Mouse (Mus musculus) CH12.LX (cell line): ENCODE data around the gene Bcl9l. TPM values are rescaled to one million over a fixed set of nuclear protein-coding genes. Genes with fewer than 3 reads are reported as not detected.

ENCODE experiments used
- DNase-seq: peaks from one replicate; pipeline ENCODE4 v3.0.0-alpha.2; 2013; ENCODE audit errors: extremely low read depth
- H3K27ac ChIP-seq: 2 replicates; pipeline ENCODE4 v1.5.1; 2012; ENCODE audit warnings: low read depth, mild to moderate bottlenecking, control low read depth, moderate library complexity; ENCODE audit not compliant: insufficient read depth
- H3K27me3 ChIP-seq: replicated peaks from 2 replicates; pipeline ENCODE3; 2012; ENCODE audit warnings: inconsistent platforms
- H3K36me3 ChIP-seq, 2 experiments: replicated peaks in 1 of 2; 2 replicates each; pipeline versions ENCODE3 to v1.6.1; 2012; ENCODE audit warnings: inconsistent platforms in 1 of 2, low read length in 1 of 2, mild to moderate bottlenecking in 1 of 2, mixed read lengths in 1 of 2, moderate library complexity in 1 of 2; ENCODE audit not compliant: control insufficient read depth in 1 of 2, insufficient read depth in 1 of 2
- H3K4me1 ChIP-seq, 2 experiments: 2 replicates each; pipeline ENCODE4 v1.6.1; 2012; ENCODE audit warnings: inconsistent platforms in 1 of 2, moderate library complexity in 1 of 2; ENCODE audit not compliant: insufficient read depth in 2 of 2, control insufficient read depth in 1 of 2
- H3K4me2 ChIP-seq: 2 replicates; pipeline ENCODE4 v1.6.1; 2012; ENCODE audit warnings: low read depth, mild to moderate bottlenecking, control low read depth; ENCODE audit not compliant: poor library complexity, insufficient read depth, severe bottlenecking
- H3K4me3 ChIP-seq, 3 experiments: fragments of 150-350 bp in 1 of 3; sonication (generic) in 1 of 3; replicated peaks in 1 of 3; 2 replicates each; pipeline versions ENCODE3 to v1.5.1; 2011 to 2012; ENCODE audit warnings: low read depth in 2 of 3, low read length in 2 of 3, mild to moderate bottlenecking in 2 of 3, moderate library complexity in 2 of 3, control low read depth in 1 of 3, improper control_type of control experiment in 1 of 3, inconsistent platforms in 1 of 3, mixed read lengths in 1 of 3; ENCODE audit not compliant: poor library complexity in 1 of 3
- H3K79me2 ChIP-seq: replicated peaks from 2 replicates; pipeline ENCODE4 v1.6.1; 2012; ENCODE audit warnings: mild to moderate bottlenecking, moderate library complexity; ENCODE audit not compliant: control insufficient read depth, poor library complexity, insufficient read depth, severe bottlenecking; ENCODE audit errors: extremely low read depth
- H3K9ac ChIP-seq: 2 replicates; pipeline ENCODE4 v1.6.1; 2012; ENCODE audit warnings: low read depth, mild to moderate bottlenecking, control low read depth, moderate library complexity; ENCODE audit not compliant: insufficient read depth
- H3K9me3 ChIP-seq: replicated peaks from 2 replicates; pipeline ENCODE3; 2012; ENCODE audit warnings: low read length, inconsistent platforms, mixed read lengths
- BHLHE40 ChIP-seq: IDR thresholded peaks from 2 replicates; pipeline ENCODE4 v1.6.1; 2011; ENCODE audit warnings: mild to moderate bottlenecking, low read depth, low read length, improper control_type of control experiment
- CHD1 ChIP-seq: IDR thresholded peaks from 2 replicates; pipeline ENCODE4 v1.6.1; 2012; ENCODE audit warnings: low read depth, low read length, improper control_type of control experiment, inconsistent platforms
- CHD2 ChIP-seq: IDR thresholded peaks from 2 replicates; pipeline ENCODE4 v1.6.1; 2011; ENCODE audit warnings: low read length, improper control_type of control experiment
- CTCF ChIP-seq, 2 experiments: IDR thresholded peaks in 1 of 2; conservative IDR thresholded peaks in 1 of 2; 2 replicates each; pipeline ENCODE4 v1.5.1; 2011 to 2012; ENCODE audit warnings: low read depth in 2 of 2, low read length in 2 of 2, improper control_type of control experiment in 1 of 2, inconsistent platforms in 1 of 2, mild to moderate bottlenecking in 1 of 2, moderate library complexity in 1 of 2
- E2F4 ChIP-seq: IDR thresholded peaks from 2 replicates; pipeline ENCODE4 v1.6.1; 2011; ENCODE audit warnings: low read depth, low read length, improper control_type of control experiment; ENCODE audit not compliant: insufficient replicate concordance
- ELF1 ChIP-seq: IDR thresholded peaks from 2 replicates; pipeline ENCODE4 v1.6.1; 2014; ENCODE audit warnings: low read depth, mild to moderate bottlenecking, inconsistent platforms, low read length, improper control_type of control experiment
- EP300 ChIP-seq: IDR thresholded peaks from 2 replicates; pipeline ENCODE4 v1.6.1; 2011; ENCODE audit warnings: low read length, improper control_type of control experiment
- ETS1 ChIP-seq: conservative IDR thresholded peaks from 2 replicates; pipeline ENCODE4 v1.6.1; 2012; ENCODE audit warnings: low read depth, mild to moderate bottlenecking, inconsistent platforms, low read length, improper control_type of control experiment, moderate library complexity
- GABPA ChIP-seq: IDR thresholded peaks from 2 replicates; pipeline ENCODE4 v1.6.1; 2012; ENCODE audit warnings: low read depth, low read length, improper control_type of control experiment, inconsistent platforms; ENCODE audit not compliant: insufficient replicate concordance
- HCFC1 ChIP-seq: IDR thresholded peaks from 2 replicates; pipeline ENCODE4 v1.6.1; 2012; ENCODE audit warnings: low read depth, mild to moderate bottlenecking, inconsistent platforms, low read length, improper control_type of control experiment
- IRF4 ChIP-seq: IDR thresholded peaks from 2 replicates; pipeline ENCODE4 v1.6.1; 2014; ENCODE audit warnings: low read depth, mild to moderate bottlenecking, inconsistent platforms, low read length, improper control_type of control experiment
- JUN ChIP-seq: IDR thresholded peaks from 2 replicates; pipeline ENCODE4 v1.6.1; 2011; ENCODE audit warnings: low read depth, mild to moderate bottlenecking, low read length, improper control_type of control experiment, moderate library complexity; ENCODE audit not compliant: insufficient read depth
- JUND ChIP-seq: conservative IDR thresholded peaks from 2 replicates; pipeline ENCODE4 v1.6.1; 2011; ENCODE audit warnings: low read depth, low read length, improper control_type of control experiment
- MAFK ChIP-seq: IDR thresholded peaks from 2 replicates; pipeline ENCODE4 v1.6.1; 2011; ENCODE audit warnings: low read length, improper control_type of control experiment; ENCODE audit not compliant: insufficient replicate concordance
- MAX ChIP-seq: IDR thresholded peaks from 2 replicates; pipeline ENCODE4 v1.6.1; 2011; ENCODE audit warnings: low read length, improper control_type of control experiment
- MEF2A ChIP-seq: IDR thresholded peaks from 2 replicates; pipeline ENCODE4 v1.6.1; 2014; ENCODE audit warnings: low read depth, mild to moderate bottlenecking, inconsistent platforms, low read length, improper control_type of control experiment, borderline replicate concordance
- MXI1 ChIP-seq: IDR thresholded peaks from 2 replicates; pipeline ENCODE4 v1.6.1; 2011; ENCODE audit warnings: mild to moderate bottlenecking, low read depth, low read length, improper control_type of control experiment
- MYC ChIP-seq: IDR thresholded peaks from 2 replicates; pipeline ENCODE4 v1.6.1; 2011; ENCODE audit warnings: low read depth, mild to moderate bottlenecking, improper control_type of control experiment, low read length
- NELFE ChIP-seq: IDR thresholded peaks from 2 replicates; pipeline ENCODE4 v1.6.1; 2011; ENCODE audit warnings: low read depth, low read length, improper control_type of control experiment
- NRF1 ChIP-seq: IDR thresholded peaks from 2 replicates; pipeline ENCODE4 v1.6.1; 2014; ENCODE audit warnings: low read depth, mild to moderate bottlenecking, inconsistent platforms, low read length, improper control_type of control experiment, moderate library complexity
- PAX5 ChIP-seq: IDR thresholded peaks from 2 replicates; pipeline ENCODE4 v1.6.1; 2012; ENCODE audit warnings: low read length, inconsistent platforms, mixed read lengths
- POLR2A ChIP-seq: IDR thresholded peaks from 2 replicates; pipeline ENCODE4 v1.6.1; 2011; ENCODE audit warnings: low read depth, mild to moderate bottlenecking, improper control_type of control experiment, low read length
- POLR2AphosphoS2 ChIP-seq: IDR thresholded peaks from 2 replicates; pipeline ENCODE4 v1.6.1; 2011; ENCODE audit warnings: low read depth, low read length, improper control_type of control experiment
- RAD21 ChIP-seq: IDR thresholded peaks from 2 replicates; pipeline ENCODE4 v1.6.1; 2011; ENCODE audit warnings: low read depth, mild to moderate bottlenecking, low read length, improper control_type of control experiment, moderate library complexity
- RCOR1 ChIP-seq: conservative IDR thresholded peaks from 2 replicates; pipeline ENCODE4 v1.6.1; 2012; ENCODE audit warnings: low read depth, mild to moderate bottlenecking, inconsistent platforms, low read length, improper control_type of control experiment
- SIN3A ChIP-seq: IDR thresholded peaks from 2 replicates; pipeline ENCODE4 v1.6.1; 2012; ENCODE audit warnings: low read length, improper control_type of control experiment, inconsistent platforms
- SMC3 ChIP-seq: IDR thresholded peaks from 2 replicates; pipeline ENCODE4 v1.6.1; 2011; ENCODE audit warnings: low read depth, low read length, improper control_type of control experiment
- TBP ChIP-seq: conservative IDR thresholded peaks from 2 replicates; pipeline ENCODE4 v1.6.1; 2011; ENCODE audit warnings: low read depth, low read length, improper control_type of control experiment
- TCF12 ChIP-seq: IDR thresholded peaks from 2 replicates; pipeline ENCODE4 v1.6.1; 2014; ENCODE audit warnings: low read depth, mild to moderate bottlenecking, inconsistent platforms, low read length, improper control_type of control experiment
- UBTF ChIP-seq: IDR thresholded peaks from 2 replicates; pipeline ENCODE4 v1.6.1; 2012; ENCODE audit warnings: low read depth, mild to moderate bottlenecking, inconsistent platforms, low read length, improper control_type of control experiment, moderate library complexity
- USF2 ChIP-seq: conservative IDR thresholded peaks from 2 replicates; pipeline ENCODE4 v1.6.1; 2011; ENCODE audit warnings: low read depth, low read length, improper control_type of control experiment
- ZC3H11A ChIP-seq: IDR thresholded peaks from 2 replicates; pipeline ENCODE4 v1.6.1; 2012; ENCODE audit warnings: low read depth, mild to moderate bottlenecking, inconsistent platforms, low read length, improper control_type of control experiment
- ZKSCAN1 ChIP-seq: IDR thresholded peaks from 2 replicates; pipeline ENCODE4 v1.6.1; 2012; ENCODE audit warnings: low read depth, inconsistent platforms, low read length, improper control_type of control experiment, borderline replicate concordance
- ZMIZ1 ChIP-seq: IDR thresholded peaks from 2 replicates; pipeline ENCODE4 v1.6.1; 2012; ENCODE audit warnings: low read depth, mild to moderate bottlenecking, inconsistent platforms, low read length, improper control_type of control experiment
- ZNF384 ChIP-seq: IDR thresholded peaks from 2 replicates; pipeline ENCODE4 v1.6.1; 2012; ENCODE audit warnings: low read depth, low read length, improper control_type of control experiment, inconsistent platforms
- dilution Hi-C: fragments of 300-500 bp; cut with MboI; formaldehyde crosslinking; loops from 2 replicates; pipeline ENCODE4 v1.14.3; 2020; ENCODE audit warnings: low sequenced_read_pairs; ENCODE audit not compliant: extremely low pct_unique_long_range_greater_than_20kb, extremely low pct_ligation_motif_present
- in situ Hi-C: fragments of 300-500 bp; cut with MboI; formaldehyde crosslinking; loops from 3 replicates; pipeline ENCODE4 v1.14.3; 2019; ENCODE audit warnings: low sequenced_read_pairs, low pct_ligation_motif_present, low pct_unique_long_range_greater_than_20kb, mixed read lengths
- polyA plus RNA-seq: library from polyadenylated mRNA; unstranded; fragments of >175 nt; gene quantifications from 2 replicates; pipeline ENCODE4 v1.2.1, GENCODE M21; 2012; ENCODE audit warnings: low read depth; ENCODE audit not compliant: insufficient read length
- total RNA-seq, 2 experiments: library from RNA; depleted of rRNA; stranded (reverse); fragments of 300-350 nt in 1 of 2; fragments of >200 nt in 1 of 2; gene quantifications; 2 replicates each; pipeline ENCODE4 v1.2.3; 2012 to 2014

Bcl9l gene
- total and polyA plus RNA-seq, 3 experiments: 0.67 to 7.5 (median 1.6) TPM

DNA sequence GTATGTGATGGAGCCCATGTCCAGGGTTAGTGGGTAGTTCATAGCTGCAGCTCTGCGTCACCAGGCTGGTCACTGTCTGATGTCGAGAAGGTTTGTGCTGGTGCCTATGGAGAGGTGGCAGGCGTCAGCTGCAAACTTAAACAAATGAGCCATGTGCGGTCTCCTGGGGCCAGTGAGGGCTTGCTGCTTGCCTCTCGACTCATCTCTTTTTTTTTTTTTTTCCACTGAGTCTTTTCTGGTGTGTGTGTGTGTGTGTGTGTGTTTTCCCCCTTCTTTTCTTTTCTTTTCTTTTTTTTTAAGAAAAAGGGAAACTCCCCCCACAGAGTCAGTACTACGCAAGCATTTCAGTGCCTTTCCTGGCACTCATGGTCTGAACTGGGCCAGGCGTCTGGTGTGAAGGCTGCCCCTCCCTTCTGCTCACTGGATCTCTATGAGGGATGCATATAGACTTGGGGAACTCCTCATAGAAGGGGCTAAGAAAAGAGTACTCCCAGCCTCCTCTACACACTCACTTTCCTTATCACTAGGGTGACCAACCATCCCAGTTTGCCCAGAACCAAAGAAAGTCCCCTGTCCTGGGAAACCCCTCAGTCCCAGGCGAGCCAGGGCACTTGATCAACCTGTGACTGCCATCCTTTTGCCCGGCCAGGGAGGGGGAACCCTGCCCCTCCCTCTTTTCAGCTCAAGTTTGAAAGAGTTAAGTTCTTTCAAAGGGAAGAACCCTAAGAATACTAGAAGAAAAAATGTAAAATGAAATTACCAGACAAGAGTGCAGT, 43.9 kb downstream of the Bcl9l start (continued):
- TF ChIP-seq TCF12: peak; percentile 98
- TF ChIP-seq CTCF (conservative IDR thresholded peaks at IDR 0.05 in 1 of 2, IDR thresholded peaks at IDR 0.05 in 1 of 2; ENCODE audit: low read depth in 2 of 2, low read length in 2 of 2): 0 out of 4 replicates have a peak, but pooled peaks of 1 of the 2 experiments have one; percentile 5
- peak; percentile 54; the same call in 1 of the 2 replicates for TF ChIP-seq E2F4
- TF ChIP-seq MAX: peak; percentile 96
- TF ChIP-seq USF2: no peak
- peak; percentile 93 for TF ChIP-seq MEF2A
- peak; percentile 75; the same call in 1 of the 2 replicates for TF ChIP-seq JUND
- TF ChIP-seq GABPA: 0 out of 2 replicates have a peak, but pooled peaks have one; percentile 19
- TF ChIP-seq RCOR1: peak; percentile 97

DNA sequence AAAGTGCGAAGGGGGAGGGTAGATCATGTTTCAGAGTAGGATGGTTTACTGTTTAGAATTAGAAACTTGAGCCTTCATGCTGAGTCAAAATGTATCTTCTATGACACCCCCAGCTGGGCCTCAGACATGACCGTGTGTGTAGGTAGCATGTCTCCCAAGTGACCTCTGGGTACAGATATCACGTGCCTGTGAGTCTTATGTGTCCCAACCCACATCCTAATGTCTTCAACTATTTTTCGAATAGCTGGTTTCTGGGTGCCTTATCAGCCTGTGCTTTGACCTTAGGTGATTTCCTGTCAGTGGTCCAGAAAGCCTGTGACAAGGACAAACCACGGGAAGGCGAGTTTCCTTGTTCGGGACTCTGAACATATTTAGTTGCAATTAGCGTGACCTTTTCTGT, 45.7 kb downstream of the Bcl9l start:
- Histone ChIP-seq H3K36me3 (peaks cover 0 to 8% of the 10 kb centered on the region in 2 experiments), H3K27ac (no peak overlapping the region), H3K9me3 (peaks cover 5% of the 10 kb centered on the region), H3K79me2 (no peaks in the 10 kb centered on the region; the same call in 1 of the 2 replicates), H3K4me2 (no peak overlapping the region), H3K4me1 (peaks cover 33 to 42% of the 10 kb centered on the region in 2 experiments), H3K4me3 (no peak overlapping the region), H3K27me3 (no peaks in the 10 kb centered on the region), H3K9ac (no peak overlapping the region)
- dilution Hi-C loops (no loop called here), in situ Hi-C loops (no loop called here)
- DNase-seq: no peak
- TF ChIP-seq MAX (no peak), PAX5 (no peak), E2F4 (no peak), ZC3H11A (no peak), RCOR1 (peak; percentile 84; the same call in 1 of the 2 replicates), TBP (no peak), NELFE (no peak), RAD21 (no peak), ELF1 (no peak), ZNF384 (peak; percentile 40), ETS1 (peak; percentile 84), ZKSCAN1 (no peak), CHD2 (no peak), IRF4 (peak; percentile 88), CTCF (conservative IDR thresholded peaks at IDR 0.05 in 1 of 2, IDR thresholded peaks at IDR 0.05 in 1 of 2; ENCODE audit: low read depth in 2 of 2, low read length in 2 of 2) (no peak), JUND (peak; percentile 78), USF2 (no peak), MXI1 (no peak), MYC (peak; percentile 49; the same call in 1 of the 2 replicates), UBTF (no peak), GABPA (no peak), SIN3A (no peak; the same call in 1 of the 2 replicates), EP300 (peak; percentile 72), JUN (peak; percentile 53; the same call in 1 of the 2 replicates), ZMIZ1 (no peak), NRF1 (no peak), SMC3 (no peak), POLR2AphosphoS2 (no peak), CHD1 (no peak), HCFC1 (no peak), TCF12 (0 out of 2 replicates have a peak, but pooled peaks have one; percentile 56), MAFK (peak; percentile 40; the same call in 1 of the 2 replicates), POLR2A (no peak), BHLHE40 (peak; percentile 98)
